Mouse (Mus musculus) limb, embryonic 14.5 days (tissue): ENCODE data around the gene Kcnk3. TPM values are rescaled to one million over a fixed set of nuclear protein-coding genes. Genes with fewer than 3 reads are reported as not detected.

Experiments used
- ATAC-seq: fragments of 200-750 bp; cut with Nextera tagmentation; 2 replicates; pipeline ENCODE4 v1.8.0; 2017; ENCODE audit warnings: low read depth, moderate number of reproducible peaks, moderate TSS enrichment; ENCODE audit not compliant: low FRiP score
- DNase-seq: peaks from one replicate; pipeline ENCODE4 v3.0.0-alpha.2; 2015; ENCODE audit warnings: low spot score
- H3K27ac ChIP-seq: fragments of 300-500 bp; sonication (generic); replicated peaks from 2 replicates; pipeline ENCODE4 v1.5.1; 2014; ENCODE audit warnings: low read depth, mild to moderate bottlenecking, low read length, moderate library complexity, mixed read lengths
- H3K27me3 ChIP-seq: fragments of 300-500 bp; sonication (generic); 2 replicates; pipeline ENCODE4 v1.6.1; 2014; ENCODE audit warnings: low read length, mixed read lengths; ENCODE audit not compliant: control insufficient read depth, insufficient read depth
- H3K36me3 ChIP-seq: fragments of 300-500 bp; sonication (generic); 2 replicates; pipeline ENCODE4 v1.6.1; 2014; ENCODE audit warnings: mild to moderate bottlenecking, low read length, moderate library complexity, mixed read lengths; ENCODE audit not compliant: control insufficient read depth, insufficient read depth
- H3K4me1 ChIP-seq: fragments of 300-500 bp; sonication (generic); 2 replicates; pipeline ENCODE4 v1.6.1; 2014; ENCODE audit warnings: antibody characterized with exemption, low read length, mixed read lengths; ENCODE audit not compliant: control insufficient read depth, insufficient read depth
- H3K4me2 ChIP-seq: fragments of 300-500 bp; sonication (generic); replicated peaks from 2 replicates; pipeline ENCODE4 v1.6.1; 2014; ENCODE audit warnings: low read depth, mild to moderate bottlenecking, low read length, moderate library complexity; ENCODE audit not compliant: severe bottlenecking
- H3K4me3 ChIP-seq: fragments of 300-500 bp; sonication (generic); replicated peaks from 2 replicates; pipeline ENCODE4 v1.5.1; 2014; ENCODE audit warnings: low read length
- H3K9ac ChIP-seq: fragments of 300-500 bp; sonication (generic); 2 replicates; pipeline ENCODE4 v1.6.1; 2014; ENCODE audit warnings: mild to moderate bottlenecking, low read depth, low read length, moderate library complexity; ENCODE audit not compliant: severe bottlenecking
- H3K9me3 ChIP-seq: fragments of 300-500 bp; sonication (generic); 2 replicates; pipeline ENCODE4 v1.6.1; 2016; ENCODE audit warnings: low read length; ENCODE audit not compliant: control insufficient read depth
- POLR2A ChIP-seq: fragments of 200-500 bp; IDR thresholded peaks from 2 replicates; pipeline ENCODE4 v1.8.0; 2012; ENCODE audit warnings: inconsistent platforms, mild to moderate bottlenecking, moderate library complexity, borderline replicate concordance; ENCODE audit not compliant: insufficient read depth, insufficient read length; ENCODE audit errors: extremely low read depth
- WGBS: fragments of 180-500 bp; shearing (Covaris S2); extraction: QIAGEN DNeasy Blood & Tissue Kit; methylation state at CpG from one replicate; pipeline ENCODE4 v1.1.7; 2014; 5-methylcytosine and 5-hydroxymethylcytosine counted together
- polyA plus RNA-seq, 2 experiments: library from polyadenylated mRNA; depleted of rRNA in 1 of 2; stranded (reverse) in 1 of 2; unstranded in 1 of 2; fragments of >200 nt; fragmentation: Nextera tagmentation in 1 of 2; extraction: Ambion mirVana in 1 of 2; gene quantifications; 2 replicates each; pipeline versions ENCODE4 v1.2.1 to v1.2.3; 2012 to 2014

Kcnk3 gene
- polyA plus RNA-seq, 2 experiments: 0.53 to 0.88 TPM

- WGBS: 26% methylated on average over 2 of the region's 2 CpGs
- Histone ChIP-seq H3K9ac (no peak overlapping the region), H3K4me1 (peaks cover 9% of the 10 kb centered on the region), H3K4me2 (no peak overlapping the region), H3K4me3 (no peak overlapping the region), H3K27me3 (peaks cover 37% of the 10 kb centered on the region), H3K27ac (no peak overlapping the region), H3K9me3 (no peaks in the 10 kb centered on the region), H3K36me3 (no peaks in the 10 kb centered on the region)
- DNase-seq (no peak), ATAC-seq (no peak)
- no peak for TF ChIP-seq POLR2A
These were observed 869 bp upstream of the Kcnk3 start for GRCm38 (mm10) chr5:30587101-30587500.

DNA sequence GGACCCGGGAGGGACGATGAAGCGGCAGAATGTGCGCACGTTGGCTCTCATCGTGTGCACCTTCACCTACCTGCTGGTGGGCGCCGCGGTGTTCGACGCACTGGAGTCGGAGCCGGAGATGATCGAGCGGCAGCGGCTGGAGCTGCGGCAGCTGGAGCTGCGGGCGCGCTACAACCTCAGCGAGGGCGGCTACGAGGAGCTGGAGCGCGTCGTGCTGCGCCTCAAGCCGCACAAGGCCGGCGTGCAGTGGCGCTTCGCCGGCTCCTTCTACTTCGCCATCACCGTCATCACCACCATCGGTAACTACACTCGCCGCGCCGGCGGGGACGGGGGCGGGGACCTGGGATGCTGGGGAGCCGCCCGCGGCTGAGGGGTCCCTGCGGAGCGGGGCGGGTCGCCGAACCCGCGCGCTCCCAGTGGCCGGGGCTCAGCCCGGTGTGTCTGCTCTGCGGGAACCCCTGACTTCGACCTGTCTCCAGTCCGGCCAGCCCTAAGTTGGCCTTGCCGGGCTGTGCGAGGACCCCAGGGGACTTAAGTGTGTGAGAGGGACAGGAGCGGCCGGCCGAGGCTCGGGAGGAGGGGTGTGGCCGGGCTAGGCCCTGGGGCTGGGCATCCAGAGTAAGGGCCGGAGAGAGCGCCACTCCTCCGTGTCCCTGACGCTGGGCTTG lies 465 bp downstream of the Kcnk3 start:
- 0% methylated on average over 29 of the region's 70 CpGs for WGBS
- no peak for TF ChIP-seq POLR2A
- Histone ChIP-seq H3K36me3 (no peaks in the 10 kb centered on the region), H3K4me3 (peak overlapping the region; percentile 41), H3K27me3 (peaks cover 37% of the 10 kb centered on the region), H3K4me1 (peaks cover 9% of the 10 kb centered on the region), H3K9me3 (no peaks in the 10 kb centered on the region), H3K4me2 (peak overlapping the region; percentile 96), H3K27ac (no peak overlapping the region), H3K9ac (0 out of 2 replicates have a peak overlapping the region, but pooled peaks have one; percentile 25)
- DNase-seq (peak; percentile 9), ATAC-seq (peak; percentile 62)

DNA sequence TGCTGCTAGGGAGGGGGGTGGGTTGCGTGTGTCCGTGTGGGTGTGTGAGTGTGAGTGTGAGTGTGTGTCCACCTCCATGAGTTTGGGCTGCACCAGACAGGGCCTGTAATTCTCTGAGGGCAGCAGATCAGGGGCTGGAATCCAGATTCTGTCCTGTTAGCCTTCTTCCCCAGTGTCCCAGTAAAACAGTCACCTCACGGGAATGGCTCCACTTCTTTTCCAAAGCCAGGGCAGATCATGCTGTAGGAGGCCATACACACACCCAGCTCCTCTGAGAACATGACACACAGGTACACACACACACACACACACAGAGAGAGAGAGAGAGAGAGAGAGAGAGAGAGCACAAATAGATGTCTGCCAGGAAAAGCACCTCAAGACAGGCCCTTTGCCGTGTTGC lies 1.1 kb downstream of the Kcnk3 start:
- Histone ChIP-seq H3K27ac (no peak overlapping the region), H3K4me1 (peaks cover 14% of the 10 kb centered on the region), H3K4me3 (peak overlapping the region; percentile 41), H3K4me2 (peak overlapping the region; percentile 96), H3K9me3 (no peaks in the 10 kb centered on the region), H3K9ac (no peak overlapping the region), H3K27me3 (peaks cover 37% of the 10 kb centered on the region), H3K36me3 (no peaks in the 10 kb centered on the region)
- ATAC-seq: no peak
- no peak for DNase-seq
- 48% methylated on average over 4 of the region's 4 CpGs for WGBS
- TF ChIP-seq POLR2A: no peak

GRCm38 (mm10) chr5:30589546-30589945 lies 1.6 kb downstream of the Kcnk3 start:
- H3K9ac ChIP-seq: no peak overlapping the region
- WGBS: 76% methylated on average over 2 of the region's 3 CpGs
- no peak overlapping the region for H3K27ac ChIP-seq
- no peak overlapping the region for H3K4me2 ChIP-seq
- DNase-seq (no peak), ATAC-seq (no peak)
- H3K27me3 ChIP-seq: peaks cover 37% of the 10 kb centered on the region
- H3K9me3 ChIP-seq: no peaks in the 10 kb centered on the region
- peaks cover 16% of the 10 kb centered on the region for H3K4me1 ChIP-seq
- no peaks in the 10 kb centered on the region for H3K36me3 ChIP-seq
- H3K4me3 ChIP-seq: no peak overlapping the region
- no peak for TF ChIP-seq POLR2A

DNA sequence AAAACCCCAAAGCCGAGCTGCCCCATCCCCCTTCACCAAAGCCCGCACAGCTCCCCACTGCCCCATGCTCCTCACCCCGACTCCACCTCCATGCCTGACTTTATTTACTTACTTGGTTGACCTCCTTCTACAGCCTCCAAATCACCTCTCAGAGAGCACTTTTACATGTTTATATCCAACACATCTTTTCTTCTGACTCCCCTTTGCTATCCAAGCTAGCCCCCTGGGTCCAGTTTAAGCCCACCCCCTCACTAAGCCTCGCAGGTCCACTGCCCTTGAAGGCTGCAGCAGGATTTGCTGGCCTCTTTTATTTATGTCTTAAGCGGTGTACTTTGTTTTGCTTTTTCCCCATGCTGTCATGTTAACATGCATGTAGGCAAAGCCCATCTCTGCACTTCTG lies 2.3 kb downstream of the Kcnk3 start:
- Histone ChIP-seq H3K36me3 (no peaks in the 10 kb centered on the region), H3K9ac (no peak overlapping the region), H3K27me3 (peaks cover 37% of the 10 kb centered on the region), H3K27ac (no peak overlapping the region), H3K4me1 (peaks cover 18% of the 10 kb centered on the region), H3K4me2 (no peak overlapping the region), H3K4me3 (no peak overlapping the region), H3K9me3 (no peaks in the 10 kb centered on the region)
- no peak for TF ChIP-seq POLR2A
- ATAC-seq (no peak), DNase-seq (no peak)
- WGBS: 67% methylated on average over 5 of the region's 5 CpGs
